Mouse (Mus musculus) C2C12 (cell line): ENCODE data around the gene Slc29a4. TPM values are rescaled to one million over a fixed set of nuclear protein-coding genes. Genes with fewer than 3 reads are reported as not detected.

Source experiments
- H3K27me3 ChIP-seq: one replicate; pipeline ENCODE4 v1.6.1; 2011; ENCODE audit not compliant: control insufficient read depth, insufficient read depth, insufficient read length
- H3K36me3 ChIP-seq: one replicate; pipeline ENCODE4 v1.6.1; 2011; ENCODE audit not compliant: control insufficient read depth, insufficient read depth
- H3K4me3 ChIP-seq: one replicate; pipeline ENCODE4 v1.5.1; 2011; ENCODE audit warnings: mild to moderate bottlenecking, control low read depth; ENCODE audit not compliant: poor library complexity, insufficient read depth, severe bottlenecking
- H3K79me2 ChIP-seq: one replicate; pipeline ENCODE4 v1.6.1; 2011; ENCODE audit not compliant: control insufficient read depth, insufficient read depth
- H3K79me3 ChIP-seq: one replicate; pipeline ENCODE4 v1.6.1; 2011; ENCODE audit warnings: low read depth, control low read depth
- H3ac ChIP-seq: one replicate; pipeline ENCODE3; 2011; ENCODE audit warnings: low read depth; ENCODE audit not compliant: control insufficient read depth, insufficient read length
- CEBPB ChIP-seq: IDR thresholded peaks from one replicate; pipeline ENCODE4 v1.6.1; 2011; ENCODE audit warnings: low read depth, mild to moderate bottlenecking, control low read depth, moderate library complexity
- CTCF ChIP-seq: IDR thresholded peaks from one replicate; pipeline ENCODE4 v1.5.1; 2011; ENCODE audit not compliant: control insufficient read depth, insufficient read depth, insufficient read length
- FOSL1 ChIP-seq: IDR thresholded peaks from one replicate; pipeline ENCODE4 v1.8.0; 2011; ENCODE audit warnings: mild to moderate bottlenecking, low read length; ENCODE audit not compliant: poor library complexity, insufficient read depth, severe bottlenecking
- MAX ChIP-seq: IDR thresholded peaks from one replicate; pipeline ENCODE4 v1.6.1; 2011; ENCODE audit warnings: mild to moderate bottlenecking, control low read depth
- MYOD1 ChIP-seq: IDR thresholded peaks from one replicate; pipeline ENCODE4 v1.6.1; 2011; ENCODE audit warnings: low read depth; ENCODE audit not compliant: control insufficient read depth, insufficient read length
- MYOG ChIP-seq: IDR thresholded peaks from one replicate; pipeline ENCODE4 v1.6.1; 2011; ENCODE audit not compliant: control insufficient read depth, insufficient read length; ENCODE audit errors: extremely low read depth
- USF1 ChIP-seq: IDR thresholded peaks from one replicate; pipeline ENCODE4 v1.6.1; 2011; ENCODE audit warnings: low read depth, mild to moderate bottlenecking, control low read depth, moderate library complexity
- polyA plus RNA-seq: library from polyadenylated mRNA; unstranded; fragments of >200 nt; fragmentation: generic; extraction: Trizol; gene quantifications from one replicate; pipeline ENCODE4 v1.2.1, GENCODE M21; 2012; ENCODE audit warnings: missing spikeins

Gene Slc29a4
- polyA plus RNA-seq, 1 experiment: 0.05 TPM

DNA sequence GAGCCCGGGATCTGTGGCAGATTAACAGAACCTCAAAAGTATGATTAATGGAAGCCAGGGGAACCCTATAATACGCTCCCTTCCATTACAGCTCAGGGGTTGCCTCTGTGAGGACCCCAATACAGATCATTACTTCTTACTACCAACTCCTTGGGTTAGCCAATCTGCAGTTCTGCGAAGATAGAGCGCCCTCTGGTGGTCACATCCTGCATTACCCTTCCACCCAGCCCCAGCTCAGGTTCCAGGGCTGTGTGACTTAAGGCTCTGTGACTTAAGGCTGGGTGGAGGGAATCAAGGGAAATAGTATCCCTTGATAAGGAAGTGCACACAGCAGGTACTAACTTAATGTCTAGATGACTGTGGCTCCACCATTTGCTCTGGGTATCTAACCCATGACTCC, 25.7 kb downstream of the Slc29a4 start:
- H3K79me2 ChIP-seq: no peaks in the 10 kb centered on the region
- no peaks in the 10 kb centered on the region for H3K36me3 ChIP-seq
- no peak overlapping the region for H3K4me3 ChIP-seq
- no peak overlapping the region for H3ac ChIP-seq
- TF ChIP-seq USF1 (no peak), CTCF (peak; percentile 78)
- no peaks in the 10 kb centered on the region for H3K79me3 ChIP-seq
- peaks cover 23% of the 10 kb centered on the region for H3K27me3 ChIP-seq

DNA sequence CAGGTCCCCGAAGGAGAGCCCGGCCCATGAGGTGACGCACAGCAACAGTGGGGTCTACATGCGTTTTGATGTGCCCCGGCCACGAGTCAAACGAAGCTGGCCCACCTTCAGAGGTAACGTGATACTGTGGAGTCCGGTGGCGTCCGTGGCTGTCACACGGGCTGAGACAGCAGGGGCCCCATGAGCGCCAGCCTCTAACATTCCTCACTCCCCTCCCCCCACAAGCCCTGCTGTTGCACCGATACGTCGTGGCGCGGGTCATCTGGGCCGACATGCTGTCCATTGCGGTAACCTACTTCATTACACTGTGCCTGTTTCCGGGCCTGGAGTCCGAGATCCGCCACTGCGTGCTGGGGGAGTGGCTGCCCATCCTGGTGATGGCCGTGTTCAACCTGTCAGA, 26.2 kb downstream of the Slc29a4 start:
- Histone ChIP-seq H3K36me3 (no peaks in the 10 kb centered on the region), H3K79me2 (no peaks in the 10 kb centered on the region), H3K4me3 (no peak overlapping the region), H3ac (no peak overlapping the region), H3K27me3 (peaks cover 23% of the 10 kb centered on the region), H3K79me3 (no peaks in the 10 kb centered on the region)
- TF ChIP-seq CTCF: no peak
- no peak for TF ChIP-seq USF1
- TF ChIP-seq CEBPB: no peak
- no peak for TF ChIP-seq MAX
- no peak for TF ChIP-seq MYOD1
- TF ChIP-seq FOSL1: no peak

DNA sequence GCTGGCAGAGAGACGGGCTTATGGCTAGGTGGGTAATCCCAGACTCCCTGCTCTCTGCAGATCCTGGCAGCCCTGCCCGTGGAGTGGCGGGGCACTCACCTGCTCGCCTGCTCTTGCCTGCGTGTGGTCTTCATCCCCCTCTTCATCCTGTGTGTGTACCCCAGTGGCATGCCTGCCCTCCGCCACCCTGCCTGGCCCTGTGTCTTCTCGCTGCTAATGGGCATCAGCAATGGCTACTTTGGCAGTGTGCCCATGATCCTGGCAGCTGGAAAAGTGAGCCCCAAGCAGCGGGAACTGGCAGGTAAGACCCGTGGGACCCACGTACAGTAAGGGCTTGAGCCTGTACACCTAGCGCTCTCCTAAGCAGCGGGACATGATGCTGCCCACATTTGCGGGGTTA, 27.6 kb downstream of the Slc29a4 start:
- Histone ChIP-seq H3K27me3 (peaks cover 20% of the 10 kb centered on the region), H3K79me2 (no peaks in the 10 kb centered on the region)
- TF ChIP-seq MAX (no peak), MYOG (no peak), CEBPB (no peak), FOSL1 (no peak), MYOD1 (no peak), CTCF (no peak), USF1 (no peak)

DNA sequence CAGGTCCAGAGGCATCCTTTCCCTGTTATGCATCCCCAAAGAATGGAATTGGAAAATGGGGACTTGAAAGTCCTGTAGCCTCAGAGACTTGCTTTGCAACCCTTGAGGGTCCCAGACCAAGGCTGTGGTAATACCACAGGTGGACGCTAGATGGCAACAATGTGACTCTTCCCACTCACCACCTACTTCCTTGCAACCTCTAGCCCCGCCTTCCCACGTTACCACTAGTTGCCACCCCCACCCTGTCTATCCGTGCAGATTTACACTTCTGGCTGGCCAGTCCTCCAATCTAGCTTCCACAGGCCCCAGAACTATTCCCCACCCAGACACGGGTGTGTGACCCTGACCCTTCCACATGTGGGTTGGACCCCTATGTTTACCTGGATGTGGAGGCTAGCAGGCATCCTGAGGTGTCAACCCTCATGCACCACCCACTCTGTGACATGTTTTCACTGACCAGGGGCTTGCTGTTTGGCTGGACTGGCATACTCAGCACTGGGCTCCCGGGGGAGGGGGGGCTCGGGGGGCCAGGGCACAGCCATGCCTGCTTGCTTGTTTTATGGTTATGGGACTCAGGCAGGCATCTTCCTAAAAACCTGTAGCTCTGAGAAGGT, 31.3 kb downstream of the Slc29a4 start:
- Histone ChIP-seq H3K79me3 (no peaks in the 10 kb centered on the region), H3K36me3 (peaks cover 16% of the 10 kb centered on the region), H3K27me3 (no peaks in the 10 kb centered on the region), H3K79me2 (no peaks in the 10 kb centered on the region), H3K4me3 (no peak overlapping the region), H3ac (no peak overlapping the region)
- TF ChIP-seq CEBPB (no peak), CTCF (peak; percentile 71)

More for the DNA sequence above, 27.6 kb downstream of the Slc29a4 start:
- H3K36me3 ChIP-seq: no peaks in the 10 kb centered on the region
- no peak overlapping the region for H3K4me3 ChIP-seq
- H3ac ChIP-seq: no peak overlapping the region
- H3K79me3 ChIP-seq: no peaks in the 10 kb centered on the region

DNA sequence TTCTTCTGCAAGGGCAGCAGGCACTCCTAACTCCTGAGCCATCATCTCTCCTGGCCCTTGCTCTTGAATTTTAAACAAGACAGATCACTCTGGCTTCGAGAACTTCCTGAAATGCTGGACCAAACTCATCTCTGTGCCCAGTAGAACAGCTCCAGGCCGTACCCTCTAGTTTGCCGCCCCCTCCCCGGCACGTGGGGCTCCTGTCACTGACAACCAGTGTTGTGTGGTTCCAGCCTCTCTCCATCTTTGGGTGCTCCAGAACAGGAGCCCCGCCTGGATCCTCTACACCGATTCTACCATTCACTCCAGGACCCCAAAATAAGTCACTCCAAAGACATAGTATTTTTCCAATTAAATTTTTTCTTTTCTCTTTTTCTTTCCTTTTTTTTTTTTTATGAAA, 32.0 kb downstream of the Slc29a4 start:
- Histone ChIP-seq H3K36me3 (peaks cover 22% of the 10 kb centered on the region), H3K79me3 (no peaks in the 10 kb centered on the region)
- TF ChIP-seq USF1: no peak
- TF ChIP-seq FOSL1: no peak
- TF ChIP-seq MAX: no peak
- no peak for TF ChIP-seq CTCF
- no peak for TF ChIP-seq CEBPB
- no peak for TF ChIP-seq MYOD1
- no peak for TF ChIP-seq MYOG

DNA sequence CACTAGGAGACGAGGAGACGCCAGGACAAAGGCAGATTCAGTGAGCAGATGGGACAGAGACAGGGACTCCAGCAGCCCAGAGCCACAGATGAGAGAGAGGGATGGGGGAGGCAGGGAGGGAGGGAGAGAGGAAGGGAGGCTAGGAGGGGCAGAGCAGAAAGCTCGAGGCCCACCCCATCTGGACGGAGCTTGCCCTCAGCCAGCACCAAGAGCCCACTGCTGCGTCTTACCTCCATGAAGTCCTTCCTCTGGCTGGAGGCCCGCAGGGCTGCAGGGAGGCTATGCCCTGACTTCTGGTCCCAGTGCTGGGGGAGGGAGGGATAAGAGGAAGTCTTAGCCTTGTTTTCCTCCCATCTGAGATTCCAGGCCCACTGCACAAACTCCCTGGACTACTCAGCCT, 34.4 kb downstream of the Slc29a4 start:
- Histone ChIP-seq H3K79me3 (no peaks in the 10 kb centered on the region), H3K4me3 (no peak overlapping the region), H3K79me2 (no peaks in the 10 kb centered on the region), H3K27me3 (no peaks in the 10 kb centered on the region), H3K36me3 (peaks cover 44% of the 10 kb centered on the region), H3ac (no peak overlapping the region)
- TF ChIP-seq MYOD1 (no peak), FOSL1 (no peak), MYOG (no peak), CEBPB (no peak), USF1 (no peak), MAX (no peak), CTCF (no peak)

More for the DNA sequence above, 32.0 kb downstream of the Slc29a4 start:
- H3K27me3 ChIP-seq: no peaks in the 10 kb centered on the region
- H3ac ChIP-seq: no peak overlapping the region
- H3K79me2 ChIP-seq: no peaks in the 10 kb centered on the region
- no peak overlapping the region for H3K4me3 ChIP-seq
